Mouse (Mus musculus): ENCODE measurements around the gene Ebf3. TPM values are rescaled to one million over a fixed set of nuclear protein-coding genes. Genes with fewer than 3 reads are reported as not detected.

Gene Ebf3
- polyA plus RNA-seq, 1 experiment from 2014 or later, result 2.9 TPM

DNA sequence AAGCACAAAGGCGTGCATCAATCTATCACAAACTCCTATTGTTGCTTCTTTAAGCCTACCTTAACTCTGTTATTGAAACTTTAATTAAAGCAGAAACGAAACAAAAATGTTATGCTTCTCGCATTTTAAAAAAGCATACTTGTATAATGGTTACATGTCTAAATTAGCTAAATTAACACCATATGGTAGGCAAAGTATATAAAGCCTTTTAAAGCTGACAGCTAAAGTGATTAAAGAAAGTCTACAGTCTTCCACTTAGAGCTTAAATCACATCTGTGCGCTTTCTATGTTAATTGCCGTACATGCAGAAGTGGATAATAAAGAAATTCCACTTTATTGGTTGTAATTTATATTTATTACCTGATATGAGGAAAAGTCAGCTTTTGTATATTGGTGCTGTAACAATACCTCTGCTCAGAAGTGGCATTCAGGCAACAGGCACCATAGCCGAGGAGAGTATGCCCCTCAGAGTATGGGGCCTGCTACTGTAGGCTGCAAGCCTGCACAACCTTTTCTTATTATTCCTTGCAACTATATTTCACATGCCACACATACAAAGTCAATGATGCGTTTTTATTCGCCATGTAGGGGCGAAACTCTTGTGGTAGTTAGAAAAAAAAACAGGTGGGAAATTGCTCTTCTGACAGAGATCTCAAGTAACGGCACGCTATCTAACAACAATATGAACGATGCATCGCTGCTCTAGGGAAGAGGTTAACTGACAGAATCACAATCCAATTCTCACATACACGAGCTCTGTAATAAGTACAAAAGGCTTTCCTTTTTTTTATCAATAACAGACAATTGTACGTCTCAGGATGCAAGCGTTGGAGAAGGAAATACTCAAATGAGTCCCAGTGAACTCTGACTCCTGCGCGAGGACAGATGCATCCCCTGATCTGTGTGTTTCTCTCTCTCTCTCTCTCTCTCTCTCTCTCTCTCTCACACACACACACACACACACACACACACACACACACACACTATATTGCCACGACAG lies 5.9 kb downstream of the Ebf3 start:
- peaks cover 69% of the 10 kb centered on the region for H3K27me3 ChIP-seq (ENCODE audit: control insufficient read depth, insufficient read depth, low read length)
- no peaks in the 10 kb centered on the region for H3K9me3 ChIP-seq (ENCODE audit: control insufficient read depth, low read length)
- DNase-seq (ENCODE audit: low spot score) (no peak), ATAC-seq (replicated peaks; ENCODE audit: low FRiP score) (no peak)
- H3K36me3 ChIP-seq (ENCODE audit: control insufficient read depth, insufficient read depth, low read length), result no peaks in the 10 kb centered on the region
- WGBS, result 17% methylated on average over 19 of the region's 19 CpGs
- peak overlapping the region; percentile 33 for H3K4me3 ChIP-seq (ENCODE audit: low read depth, low read length)
- H3K4me2 ChIP-seq (ENCODE audit: low read depth, low read length, severe bottlenecking), result peak overlapping the region; percentile 64
- no peak overlapping the region for H3K27ac ChIP-seq (ENCODE audit: low read depth, low read length)
- no peak overlapping the region for H3K9ac ChIP-seq (ENCODE audit: low read length)
- peaks cover 24% of the 10 kb centered on the region for H3K4me1 ChIP-seq (replicated peaks; ENCODE audit: control insufficient read depth, insufficient read depth, low read length)

DNA sequence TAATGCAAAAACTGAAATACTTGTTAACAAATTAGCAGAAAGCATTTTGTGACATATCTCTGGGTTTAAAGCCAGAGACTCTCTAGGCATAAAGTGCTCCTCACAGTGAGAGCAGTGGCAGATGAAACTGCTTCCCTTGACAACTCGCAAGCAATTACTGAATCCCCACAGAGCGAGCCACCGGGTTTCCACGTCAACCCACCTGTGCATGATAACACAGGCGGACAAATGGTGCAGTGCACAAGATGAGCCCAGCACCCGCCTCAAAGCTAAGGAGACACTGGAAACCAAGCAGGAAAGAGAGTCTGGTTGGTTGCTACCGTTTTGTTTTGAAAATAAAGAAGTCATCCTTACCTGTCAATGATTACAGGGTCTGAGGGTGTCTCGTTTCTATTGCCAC lies 7.1 kb downstream of the Ebf3 start:
- H3K4me3 ChIP-seq (ENCODE audit: low read depth, low read length), result no peak overlapping the region
- no peak for DNase-seq (ENCODE audit: low spot score)
- H3K27ac ChIP-seq (ENCODE audit: low read depth, low read length), result no peak overlapping the region

DNA sequence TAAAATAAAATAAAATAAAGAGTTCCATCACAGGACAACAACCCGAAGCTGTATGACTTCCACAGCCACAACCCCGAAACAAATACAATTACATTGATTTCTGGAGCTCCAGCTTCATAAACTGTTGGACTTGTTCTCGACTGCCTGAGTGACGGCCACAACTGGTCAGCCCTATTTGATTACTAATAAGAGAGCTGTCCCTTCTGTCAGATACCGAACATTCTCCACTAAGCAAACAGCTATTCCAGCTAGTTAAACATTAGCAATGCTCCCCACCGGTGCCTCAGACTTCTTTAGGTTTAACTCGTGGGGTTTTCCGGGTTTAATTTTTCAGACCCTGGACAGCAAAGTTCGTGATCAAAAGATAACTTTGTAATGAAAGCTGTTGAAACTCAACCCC lies 8.1 kb downstream of the Ebf3 start:
- WGBS, result 43% methylated on average over 9 of the region's 9 CpGs
- peaks cover 53% of the 10 kb centered on the region for H3K27me3 ChIP-seq (ENCODE audit: control insufficient read depth, insufficient read depth, low read length)
- peaks cover 16% of the 10 kb centered on the region for H3K4me1 ChIP-seq (replicated peaks; ENCODE audit: control insufficient read depth, insufficient read depth, low read length)
- DNase-seq (ENCODE audit: low spot score) (no peak), ATAC-seq (replicated peaks; ENCODE audit: low FRiP score) (no peak)
- no peaks in the 10 kb centered on the region for H3K36me3 ChIP-seq (ENCODE audit: control insufficient read depth, insufficient read depth, low read length)
- H3K4me3 ChIP-seq (ENCODE audit: low read depth, low read length), result no peak overlapping the region
- no peaks in the 10 kb centered on the region for H3K9me3 ChIP-seq (ENCODE audit: control insufficient read depth, low read length)
- no peak overlapping the region for H3K9ac ChIP-seq (ENCODE audit: low read length)
- no peak overlapping the region for H3K27ac ChIP-seq (ENCODE audit: low read depth, low read length)
- H3K4me2 ChIP-seq (ENCODE audit: low read depth, low read length, severe bottlenecking), result no peak overlapping the region

More for the DNA sequence above, 7.1 kb downstream of the Ebf3 start:
- no peaks in the 10 kb centered on the region for H3K9me3 ChIP-seq (ENCODE audit: control insufficient read depth, low read length)
- peaks cover 14% of the 10 kb centered on the region for H3K4me1 ChIP-seq (replicated peaks; ENCODE audit: control insufficient read depth, insufficient read depth, low read length)
- no peak overlapping the region for H3K9ac ChIP-seq (ENCODE audit: low read length)
- no peak for ATAC-seq (replicated peaks; ENCODE audit: low FRiP score)
- H3K27me3 ChIP-seq (ENCODE audit: control insufficient read depth, insufficient read depth, low read length), result peaks cover 60% of the 10 kb centered on the region
- no peak overlapping the region for H3K4me2 ChIP-seq (ENCODE audit: low read depth, low read length, severe bottlenecking)
- whole genome bisulfite sequencing, result 19% methylated on average over 8 of the region's 8 CpGs
- H3K36me3 ChIP-seq (ENCODE audit: control insufficient read depth, insufficient read depth, low read length), result no peaks in the 10 kb centered on the region

DNA sequence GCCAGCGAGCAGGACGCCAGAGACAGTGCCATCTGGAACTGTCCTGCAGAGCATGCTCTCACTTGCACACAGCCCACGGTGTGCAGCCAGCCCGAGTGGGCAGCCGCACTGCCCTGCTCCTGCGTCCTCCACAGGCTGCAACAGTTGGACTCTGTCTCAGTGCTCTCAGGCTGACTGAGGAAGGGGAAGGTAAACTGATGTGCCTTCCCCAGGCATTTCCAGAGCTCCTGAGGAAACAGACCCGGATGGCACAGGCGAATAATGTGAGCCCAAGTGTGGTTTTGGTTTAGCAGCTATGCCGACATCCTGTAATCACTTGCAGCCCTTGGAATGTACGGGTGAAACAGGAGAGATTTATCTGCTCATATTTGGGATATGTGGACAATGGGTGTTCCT lies 10.5 kb downstream of the Ebf3 start:
- Histone ChIP-seq H3K9ac (ENCODE audit: low read length) (no peak overlapping the region), H3K4me1 (replicated peaks; ENCODE audit: control insufficient read depth, insufficient read depth, low read length) (0 out of 2 replicates have a peak, but pooled peaks cover 4% of the 10 kb centered on the region), H3K36me3 (ENCODE audit: control insufficient read depth, insufficient read depth, low read length) (no peaks in the 10 kb centered on the region), H3K4me3 (ENCODE audit: low read depth, low read length) (no peak overlapping the region), H3K27ac (ENCODE audit: low read depth, low read length) (no peak overlapping the region), H3K4me2 (ENCODE audit: low read depth, low read length, severe bottlenecking) (no peak overlapping the region), H3K9me3 (ENCODE audit: control insufficient read depth, low read length) (no peaks in the 10 kb centered on the region), H3K27me3 (ENCODE audit: control insufficient read depth, insufficient read depth, low read length) (peaks cover 47% of the 10 kb centered on the region)
- WGBS, result 55% methylated on average over 10 of the region's 10 CpGs
- ATAC-seq (replicated peaks; ENCODE audit: low FRiP score) (no peak), DNase-seq (ENCODE audit: low spot score) (no peak)

DNA sequence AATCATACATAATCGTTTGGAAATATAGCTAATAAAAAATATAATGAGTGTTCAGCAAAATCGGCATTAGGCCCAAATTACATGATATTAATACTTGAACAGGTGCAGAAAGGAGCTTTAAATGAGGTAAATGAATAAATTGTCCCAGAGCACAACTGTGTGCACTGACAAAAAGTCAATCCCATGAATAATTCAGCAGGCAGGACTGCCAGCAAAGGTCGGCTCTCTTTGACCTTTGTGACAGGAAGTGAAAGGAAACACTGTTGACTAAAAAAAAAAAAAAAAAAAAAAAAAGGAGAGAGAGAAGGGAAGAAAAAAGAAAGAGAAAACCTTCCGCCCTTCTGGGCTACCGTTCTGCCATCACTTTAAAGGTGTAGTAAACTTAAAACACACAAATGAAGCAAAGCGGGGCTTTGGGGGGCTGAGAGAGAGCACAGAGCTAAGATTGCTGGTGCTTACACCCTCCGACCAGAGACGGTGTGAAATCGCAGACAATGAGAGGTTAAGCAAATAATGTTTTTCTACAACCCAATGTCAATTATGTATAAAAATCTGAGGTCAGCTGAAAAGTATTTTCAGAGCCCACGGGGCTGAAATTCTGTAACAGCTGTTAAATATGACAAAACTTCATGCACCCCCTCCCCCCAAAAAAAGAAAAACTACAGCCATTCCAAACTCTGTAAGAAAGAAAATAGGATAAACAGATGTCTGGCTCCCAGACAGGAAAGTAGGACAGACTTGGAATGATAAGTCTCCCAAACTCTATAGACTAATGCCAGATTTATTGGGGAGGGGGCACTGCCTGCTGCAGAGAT lies 11.1 kb downstream of the Ebf3 start:
- no peak for DNase-seq (ENCODE audit: low spot score)
- 27% methylated on average over 10 of the region's 10 CpGs for whole genome bisulfite sequencing

DNA sequence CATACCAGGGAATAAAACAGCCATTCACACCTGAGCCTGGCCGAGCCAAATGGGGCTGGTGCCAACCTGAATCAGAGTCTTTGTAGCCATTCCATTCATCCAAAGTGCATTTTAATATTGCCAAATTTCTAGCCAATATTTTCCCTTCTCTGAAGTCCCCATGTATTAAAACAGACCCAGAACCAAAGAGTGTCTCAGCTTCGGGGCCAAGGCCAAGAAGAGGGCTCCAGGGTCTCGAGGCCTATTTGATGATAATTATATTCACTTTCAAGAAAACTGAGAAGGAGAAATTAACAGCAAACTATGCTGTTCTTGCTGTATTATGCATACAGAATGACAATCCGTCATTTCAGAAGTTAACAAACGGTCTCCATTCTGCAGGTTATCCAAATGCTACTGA lies 12.1 kb downstream of the Ebf3 start:
- Histone ChIP-seq H3K4me3 (ENCODE audit: low read depth, low read length) (no peak overlapping the region), H3K27me3 (ENCODE audit: control insufficient read depth, insufficient read depth, low read length) (peaks cover 37% of the 10 kb centered on the region), H3K4me1 (replicated peaks; ENCODE audit: control insufficient read depth, insufficient read depth, low read length) (0 out of 2 replicates have a peak, but pooled peaks cover 4% of the 10 kb centered on the region), H3K9ac (ENCODE audit: low read length) (no peak overlapping the region), H3K4me2 (ENCODE audit: low read depth, low read length, severe bottlenecking) (no peak overlapping the region), H3K36me3 (ENCODE audit: control insufficient read depth, insufficient read depth, low read length) (no peaks in the 10 kb centered on the region), H3K9me3 (ENCODE audit: control insufficient read depth, low read length) (no peaks in the 10 kb centered on the region), H3K27ac (ENCODE audit: low read depth, low read length) (no peak overlapping the region)
- ATAC-seq (replicated peaks; ENCODE audit: low FRiP score) (no peak), DNase-seq (ENCODE audit: low spot score) (no peak)
- 73% methylated on average over 5 of the region's 5 CpGs for WGBS

More for the DNA sequence above, 11.1 kb downstream of the Ebf3 start:
- Histone ChIP-seq H3K36me3 (ENCODE audit: control insufficient read depth, insufficient read depth, low read length) (no peaks in the 10 kb centered on the region), H3K4me2 (ENCODE audit: low read depth, low read length, severe bottlenecking) (no peak overlapping the region), H3K9ac (ENCODE audit: low read length) (no peak overlapping the region), H3K4me3 (ENCODE audit: low read depth, low read length) (no peak overlapping the region), H3K9me3 (ENCODE audit: control insufficient read depth, low read length) (no peaks in the 10 kb centered on the region), H3K27me3 (ENCODE audit: control insufficient read depth, insufficient read depth, low read length) (peaks cover 45% of the 10 kb centered on the region), H3K27ac (ENCODE audit: low read depth, low read length) (no peak overlapping the region), H3K4me1 (replicated peaks; ENCODE audit: control insufficient read depth, insufficient read depth, low read length) (0 out of 2 replicates have a peak, but pooled peaks cover 4% of the 10 kb centered on the region)
- ATAC-seq (replicated peaks; ENCODE audit: low FRiP score), result no peak

DNA sequence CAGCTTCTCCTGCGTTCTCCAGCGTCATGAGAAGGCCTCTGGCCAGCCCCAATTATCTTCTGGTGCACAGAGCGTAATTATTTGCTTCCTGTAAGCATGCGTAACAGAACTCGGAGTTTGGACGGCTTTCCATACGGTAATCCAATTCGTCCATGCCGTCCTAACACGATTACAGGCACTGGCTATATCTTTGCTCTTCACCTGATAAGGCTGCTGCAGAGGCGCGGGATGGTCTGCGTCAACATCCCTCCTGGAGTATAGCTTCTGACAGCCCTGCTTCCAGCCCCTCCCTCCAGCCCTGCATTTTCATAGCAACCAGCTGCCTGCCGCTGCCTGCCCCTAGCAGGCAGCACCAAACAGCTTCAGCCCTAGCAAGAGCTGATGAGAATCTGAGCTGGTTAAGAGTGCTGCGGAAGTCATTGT lies 12.9 kb downstream of the Ebf3 start:
- H3K36me3 ChIP-seq (ENCODE audit: control insufficient read depth, insufficient read depth, low read length), result no peaks in the 10 kb centered on the region
- no peak for ATAC-seq (replicated peaks; ENCODE audit: low FRiP score)
- DNase-seq (ENCODE audit: low spot score), result peak; percentile 64
- H3K9me3 ChIP-seq (ENCODE audit: control insufficient read depth, low read length), result no peaks in the 10 kb centered on the region
- H3K4me3 ChIP-seq (ENCODE audit: low read depth, low read length), result no peak overlapping the region
- 42% methylated on average over 15 of the region's 15 CpGs for WGBS
- no peak overlapping the region for H3K4me2 ChIP-seq (ENCODE audit: low read depth, low read length, severe bottlenecking)
- no peak overlapping the region for H3K27ac ChIP-seq (ENCODE audit: low read depth, low read length)
- 0 out of 2 replicates have a peak, but pooled peaks cover 4% of the 10 kb centered on the region for H3K4me1 ChIP-seq (replicated peaks; ENCODE audit: control insufficient read depth, insufficient read depth, low read length)
- peaks cover 32% of the 10 kb centered on the region for H3K27me3 ChIP-seq (ENCODE audit: control insufficient read depth, insufficient read depth, low read length)
- H3K9ac ChIP-seq (ENCODE audit: low read length), result no peak overlapping the region

DNA sequence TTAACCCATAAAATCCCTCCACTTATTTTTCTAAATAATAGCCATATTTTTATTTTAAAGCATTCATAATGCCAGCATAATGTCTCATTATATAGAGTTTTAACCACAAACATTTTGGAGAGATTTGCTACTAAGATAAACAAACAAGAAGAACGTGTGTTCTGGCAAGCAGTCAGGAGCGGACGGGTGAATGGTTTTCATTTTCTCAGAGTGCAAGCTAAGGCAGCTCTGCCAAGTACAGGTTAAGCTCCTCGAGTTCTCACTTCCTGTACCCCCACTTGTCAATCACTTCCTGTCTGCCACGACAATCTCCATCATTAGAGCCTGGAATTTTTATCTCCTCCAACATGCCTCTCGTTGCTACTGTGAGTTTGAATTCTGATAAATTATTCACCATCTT lies 13.4 kb downstream of the Ebf3 start:
- Histone ChIP-seq H3K4me1 (replicated peaks; ENCODE audit: control insufficient read depth, insufficient read depth, low read length) (0 out of 2 replicates have a peak, but pooled peaks cover 2% of the 10 kb centered on the region), H3K9ac (ENCODE audit: low read length) (no peak overlapping the region), H3K27me3 (ENCODE audit: control insufficient read depth, insufficient read depth, low read length) (peaks cover 27% of the 10 kb centered on the region), H3K27ac (ENCODE audit: low read depth, low read length) (no peak overlapping the region), H3K36me3 (ENCODE audit: control insufficient read depth, insufficient read depth, low read length) (no peaks in the 10 kb centered on the region), H3K4me2 (ENCODE audit: low read depth, low read length, severe bottlenecking) (no peak overlapping the region), H3K4me3 (ENCODE audit: low read depth, low read length) (no peak overlapping the region), H3K9me3 (ENCODE audit: control insufficient read depth, low read length) (no peaks in the 10 kb centered on the region)
- 58% methylated on average over 6 of the region's 6 CpGs for WGBS
- ATAC-seq (replicated peaks; ENCODE audit: low FRiP score) (no peak), DNase-seq (ENCODE audit: low spot score) (no peak)
